Mouse (Mus musculus) natural killer cell, adult 2 months (primary cell): ENCODE results near the gene Prkd3.

Experiments
- DNase-seq, 2 experiments: peaks; one replicate each; pipeline ENCODE4 v3.0.0; 2022; ENCODE audit warnings: low spot score in 2 of 2

The Prkd3 gene

GRCm38 (mm10) chr17:79020208-79020983 is at the start of gene Prkd3:
TSS of gene Prkd3 (minus strand) at chr17:79020816.
- peak; percentile 26 to 43 for DNase-seq

- DNase-seq = no peak
Observed at GRCm38 (mm10) chr17:79069766-79070480, 49.3 kb upstream of the Prkd3 start.

GRCm38 (mm10) chr17:79069019-79069418 is 48.4 kb upstream of the Prkd3 start:
- DNase-seq = no peak

GRCm38 (mm10) chr17:79068581-79068980 is 48.0 kb upstream of the Prkd3 start:
- DNase-seq = no peak

- no peak for DNase-seq
Observed at GRCm38 (mm10) chr17:79064250-79064649, 43.6 kb upstream of the Prkd3 start.

GRCm38 (mm10) chr17:79060221-79060620 is 39.6 kb upstream of the Prkd3 start:
- DNase-seq = no peak

GRCm38 (mm10) chr17:79058271-79058670 is 37.7 kb upstream of the Prkd3 start:
- DNase-seq = no peak

- DNase-seq = peak; percentile 33 to 44
Observed at GRCm38 (mm10) chr17:79052088-79052812, 31.6 kb upstream of the Prkd3 start.

GRCm38 (mm10) chr17:79051606-79052005 is 31.0 kb upstream of the Prkd3 start, which contains the start of gene Qpct:
TSS of gene Qpct (plus strand) at chr17:79051906.
- DNase-seq = no peak

- DNase-seq = no peak
Observed at GRCm38 (mm10) chr17:79043705-79044104, 23.1 kb upstream of the Prkd3 start.

GRCm38 (mm10) chr17:79039660-79040059 is 19.0 kb upstream of the Prkd3 start:
- no peak for DNase-seq

GRCm38 (mm10) chr17:79032782-79033181 is 12.2 kb upstream of the Prkd3 start:
- DNase-seq = no peak

- no peak for DNase-seq
Observed at GRCm38 (mm10) chr17:79031569-79031968, 11.0 kb upstream of the Prkd3 start.

- DNase-seq = no peak
Observed at GRCm38 (mm10) chr17:79029226-79029625, 8.6 kb upstream of the Prkd3 start.

GRCm38 (mm10) chr17:79024544-79024943 is 3.9 kb upstream of the Prkd3 start:
- DNase-seq = no peak

- DNase-seq = no peak
Observed at GRCm38 (mm10) chr17:79022746-79023145, 2.1 kb upstream of the Prkd3 start.

- DNase-seq = no peak
Observed at GRCm38 (mm10) chr17:79020984-79021335, 344 bp upstream of the Prkd3 start.

- DNase-seq = no peak
Observed at GRCm38 (mm10) chr17:79019726-79020207, 849 bp downstream of the Prkd3 start.

- no peak for DNase-seq
Observed at GRCm38 (mm10) chr17:79018422-79018821, 2.2 kb downstream of the Prkd3 start.

GRCm38 (mm10) chr17:79015831-79016230 is 4.8 kb downstream of the Prkd3 start:
- no peak for DNase-seq

- no peak for DNase-seq
Observed at GRCm38 (mm10) chr17:79014911-79015685, 5.5 kb downstream of the Prkd3 start.

- DNase-seq = no peak
Observed at GRCm38 (mm10) chr17:79013625-79014024, 7.0 kb downstream of the Prkd3 start.
